Mouse (Mus musculus) olfactory bulb, adult 2 months (tissue): ENCODE results near the gene Cdc34b.

Experiments
- CTCF ChIP-seq: fragments of 200-500 bp; IDR thresholded peaks from 2 replicates; pipeline ENCODE4 v1.5.1; 2012; ENCODE audit warnings: low read depth, mild to moderate bottlenecking, low read length, moderate library complexity; ENCODE audit not compliant: insufficient read depth
- POLR2A ChIP-seq: fragments of 200-500 bp; IDR thresholded peaks from 2 replicates; pipeline ENCODE4 v1.6.1; 2012; ENCODE audit warnings: mild to moderate bottlenecking, low read depth, low read length, moderate library complexity; ENCODE audit not compliant: insufficient read depth

DNA sequence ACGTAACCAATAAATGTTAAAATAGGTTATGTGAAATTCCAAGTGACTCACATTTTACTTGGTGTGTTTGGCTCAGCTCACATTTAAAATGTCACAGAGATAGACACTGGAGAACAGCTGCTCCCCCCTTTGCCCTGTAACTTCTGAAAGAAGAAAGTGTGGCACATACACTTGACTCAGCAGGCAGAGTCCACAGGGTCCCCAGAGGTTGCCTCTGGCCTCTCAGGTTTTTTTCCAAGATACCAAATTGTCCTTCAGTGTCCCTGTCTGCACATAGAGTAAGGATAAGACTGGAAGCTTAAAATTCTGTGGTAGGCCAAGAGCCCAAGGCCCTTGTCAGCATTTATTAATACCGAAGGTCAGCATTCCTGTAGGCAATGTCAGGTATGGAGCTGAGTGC is 25.7 kb downstream of the Cdc34b start:
- TF ChIP-seq POLR2A: no peak
- no peak for TF ChIP-seq CTCF
